Mouse (Mus musculus) heart, postnatal 25 days (tissue): ENCODE results near the gene Cd4. TPM values are rescaled to one million over a fixed set of nuclear protein-coding genes. Genes with fewer than 3 reads are reported as not detected.
"Not testable (repeated sequence)": the region's sequence is repeated elsewhere in the genome, so short reads cannot be mapped to it uniquely, and the experiment has no call there.

ENCODE experiments used
- DNase-seq: peaks from one replicate; pipeline ENCODE4 v3.0.0; 2022; ENCODE audit warnings: low spot score
- intact Hi-C: fragments of 180-260 bp; cut with DNase I; formaldehyde crosslinking; loops from one replicate; pipeline ENCODE4 v1.15.1; 2025
- total RNA-seq, 2 experiments: library from RNA; stranded (reverse); gene quantifications; 2 replicates each; pipeline ENCODE4 v1.2.3; 2021

The Cd4 gene
- total RNA-seq, 2 experiments from 2014 or later: 0.73 to 1.3 TPM

DNA sequence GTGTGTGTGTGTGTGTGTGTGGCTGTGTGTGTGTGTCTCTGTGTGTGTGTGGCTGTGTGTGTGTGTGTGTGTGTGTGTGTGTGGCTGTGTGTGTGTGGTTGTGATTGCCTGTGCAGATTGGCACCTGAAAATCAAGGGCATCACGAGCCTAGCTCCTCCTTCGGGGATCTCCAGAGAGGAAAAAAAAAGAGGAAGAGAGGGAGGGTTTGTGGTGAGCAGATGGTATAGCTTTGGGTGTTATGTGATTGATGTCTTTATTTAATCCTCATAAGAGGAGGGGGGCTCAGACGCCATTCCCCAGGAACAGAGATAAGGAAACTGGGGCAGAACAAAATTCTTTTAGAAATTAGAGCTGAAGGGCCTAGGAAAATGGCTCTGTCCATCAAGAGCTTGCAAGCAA is 10.3 kb upstream of the Cd4 start:
- intact Hi-C loops: no loop called here
- DNase-seq: no peak

DNA sequence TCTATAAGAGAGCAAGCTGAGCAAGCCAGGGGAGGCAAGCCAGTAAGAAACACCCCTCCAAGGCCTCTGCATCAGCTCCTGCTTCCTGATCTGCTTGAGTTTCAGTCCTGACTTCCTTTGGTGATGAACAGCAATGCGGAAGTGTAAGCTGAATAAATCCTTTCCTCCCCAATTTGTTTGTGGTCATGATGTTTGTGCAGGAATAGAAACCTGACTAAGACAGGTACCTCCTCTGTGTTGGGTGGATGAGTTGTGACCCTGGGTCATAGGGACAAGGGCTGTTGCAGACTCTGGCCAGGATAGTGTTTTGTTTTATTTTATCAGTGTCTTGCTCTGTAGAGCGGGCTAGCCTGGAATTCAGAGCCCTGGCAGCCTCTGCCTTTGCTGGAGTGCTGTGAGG is 6.1 kb upstream of the Cd4 start:
- intact Hi-C loops, DNase-seq: not testable (repeated sequence)

DNA sequence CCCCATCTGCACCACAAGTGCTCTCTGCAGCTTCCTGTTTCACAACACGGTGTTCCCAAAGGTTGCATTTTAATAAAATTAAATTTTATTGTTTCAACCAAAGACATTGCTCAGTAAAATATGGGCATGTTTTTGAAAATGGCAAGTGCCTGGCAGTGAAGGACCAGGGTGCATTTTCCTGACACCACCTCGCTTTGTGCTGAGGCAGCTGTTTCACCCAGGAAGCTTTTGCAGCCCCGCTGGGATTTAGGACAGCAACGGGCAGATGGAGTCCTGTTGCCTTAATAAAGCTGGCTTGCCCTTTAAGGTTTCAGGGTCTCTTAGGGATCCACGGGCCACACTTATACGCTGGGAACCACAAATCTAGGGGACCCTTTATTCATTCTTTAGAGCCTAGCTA is 3.0 kb upstream of the Cd4 start:
- intact Hi-C loops: no loop called here

GRCm38 (mm10) chr6:124888555-124889125 is 619 bp upstream of the Cd4 start:
- intact Hi-C loops: no loop called here

More for the DNA sequence above, 3.0 kb upstream of the Cd4 start:
- DNase-seq: no peak

DNA sequence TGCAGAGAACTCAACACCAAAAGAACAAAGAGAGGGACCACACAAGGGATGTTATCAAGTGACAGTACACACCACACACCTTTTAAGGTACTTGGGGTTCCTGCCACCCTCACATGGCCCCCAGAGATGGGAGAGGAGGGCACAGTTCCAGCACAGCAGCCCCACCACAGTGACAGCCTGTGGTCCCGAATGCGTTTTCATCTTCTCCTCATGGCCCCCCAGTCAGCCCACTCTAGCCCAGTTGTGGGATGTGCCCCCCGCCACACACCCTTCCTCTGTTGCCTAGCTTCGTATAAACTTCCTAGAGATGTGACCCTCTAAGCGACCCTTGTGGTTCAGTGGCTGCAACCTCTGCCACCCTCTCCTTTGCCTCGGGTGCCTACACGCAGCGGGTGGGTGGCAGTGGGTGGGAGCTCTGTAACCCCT is 2.1 kb downstream of the Cd4 start:
- intact Hi-C loops: no loop called here
- no peak for DNase-seq

More at GRCm38 (mm10) chr6:124888555-124889125, 619 bp upstream of the Cd4 start:
- no peak for DNase-seq

DNA sequence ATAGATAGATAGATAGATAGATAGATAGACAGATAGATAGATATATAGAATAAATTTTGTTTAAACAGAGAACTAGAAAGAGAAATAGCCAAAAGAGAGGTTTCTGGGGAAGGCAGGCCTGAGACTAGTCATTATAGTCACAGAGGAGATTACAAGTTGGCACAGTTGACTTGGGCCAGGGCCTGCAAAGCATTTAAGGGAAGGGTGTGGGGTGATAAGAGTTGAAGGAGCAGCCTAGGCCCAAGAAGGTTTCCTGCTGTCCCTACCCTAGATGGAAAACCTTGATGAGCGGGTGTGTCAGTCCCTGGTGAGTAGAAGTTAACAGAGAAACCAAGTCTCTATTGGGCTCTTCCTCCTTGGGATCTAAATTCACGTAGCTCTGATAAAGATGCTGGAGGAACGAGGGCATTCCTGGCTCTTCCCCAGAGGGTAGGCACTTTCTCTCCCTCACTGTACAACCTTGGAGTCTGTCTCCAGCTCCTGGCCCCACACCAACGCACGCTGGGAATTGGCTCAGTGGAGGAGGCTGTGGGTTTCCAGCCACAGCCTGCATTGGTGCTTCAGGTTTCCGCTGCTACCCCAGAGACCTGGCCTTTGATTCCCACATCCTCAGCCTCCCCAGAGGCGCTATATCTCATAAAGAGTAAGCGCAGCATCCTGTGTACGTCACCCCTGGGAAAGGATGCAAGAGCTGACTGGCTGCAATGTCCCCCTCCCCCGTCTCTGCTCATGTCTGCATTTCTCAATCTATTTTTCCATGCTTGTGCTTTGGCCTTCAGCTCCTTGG is 3.1 kb downstream of the Cd4 start:
- intact Hi-C loops: no loop called here
- no peak for DNase-seq

- DNase-seq: no peak
- intact Hi-C loops: no loop called here
Measured at GRCm38 (mm10) chr6:124883351-124883750, 4.7 kb downstream of the Cd4 start.

GRCm38 (mm10) chr6:124881821-124882220 is 6.2 kb downstream of the Cd4 start:
- DNase-seq: no peak
- intact Hi-C loops: no loop called here

GRCm38 (mm10) chr6:124879390-124879789 is 8.6 kb downstream of the Cd4 start:
- intact Hi-C loops: no loop called here

GRCm38 (mm10) chr6:124874348-124874747 is 13.7 kb downstream of the Cd4 start:
- intact Hi-C loops: no loop called here
- DNase-seq: no peak

More at GRCm38 (mm10) chr6:124879390-124879789, 8.6 kb downstream of the Cd4 start:
- DNase-seq: no peak

GRCm38 (mm10) chr6:124866560-124866959 is 21.5 kb downstream of the Cd4 start:
- intact Hi-C loops: no loop called here

GRCm38 (mm10) chr6:124865766-124866362 is 22.2 kb downstream of the Cd4 start:
- intact Hi-C loops: no loop called here
- no peak for DNase-seq

More at GRCm38 (mm10) chr6:124866560-124866959, 21.5 kb downstream of the Cd4 start:
- no peak for DNase-seq

GRCm38 (mm10) chr6:124863658-124864298 is 24.2 kb downstream of the Cd4 start, which contains the start of gene Gpr162:
Gpr162 (minus strand) TSS chr6:124863983.
- no peak for DNase-seq
- intact Hi-C loops: loop anchor here (2.0 kb wide), 1 partner anchor 39 kb away; no protein-coding TSS in a partner anchor

GRCm38 (mm10) chr6:124863125-124863657 is 24.8 kb downstream of the Cd4 start:
- intact Hi-C loops: loop anchor here (2.0 kb wide), 1 partner anchor 40 kb away; no protein-coding TSS in a partner anchor
- no peak for DNase-seq

GRCm38 (mm10) chr6:124862406-124863124 is 25.5 kb downstream of the Cd4 start:
- intact Hi-C loops: loop anchor here (2.0 kb wide), 1 partner anchor 40 kb away; no protein-coding TSS in a partner anchor
- DNase-seq: no peak

GRCm38 (mm10) chr6:124861802-124862201 is 26.2 kb downstream of the Cd4 start:
- intact Hi-C loops: loop anchor here (2.0 kb wide), 1 partner anchor 41 kb away; no protein-coding TSS in a partner anchor
- no peak for DNase-seq

- no peak for DNase-seq
- intact Hi-C loops: no loop called here
Measured at GRCm38 (mm10) chr6:124861266-124861665, 26.8 kb downstream of the Cd4 start.

DNA sequence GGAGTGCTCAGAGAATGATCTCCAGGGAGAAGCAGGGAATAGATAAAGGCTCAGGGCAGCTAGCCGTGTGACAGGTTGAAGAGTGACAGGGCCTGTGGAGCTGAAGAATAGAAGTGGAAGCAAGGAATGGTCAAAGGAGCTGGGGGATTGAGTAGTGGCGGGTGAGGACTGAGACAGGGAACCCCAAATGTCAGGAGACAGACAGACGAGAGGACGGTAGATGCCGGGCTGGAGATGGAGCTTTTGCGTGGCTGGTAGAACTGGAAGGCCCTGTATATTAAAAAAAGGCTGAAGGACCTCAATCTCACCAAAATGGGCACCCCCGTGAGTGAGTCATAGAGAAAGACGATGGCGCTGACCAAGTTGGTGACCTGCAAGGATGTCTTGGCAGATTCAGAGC is 27.5 kb downstream of the Cd4 start:
- intact Hi-C loops: no loop called here
- DNase-seq: no peak

DNA sequence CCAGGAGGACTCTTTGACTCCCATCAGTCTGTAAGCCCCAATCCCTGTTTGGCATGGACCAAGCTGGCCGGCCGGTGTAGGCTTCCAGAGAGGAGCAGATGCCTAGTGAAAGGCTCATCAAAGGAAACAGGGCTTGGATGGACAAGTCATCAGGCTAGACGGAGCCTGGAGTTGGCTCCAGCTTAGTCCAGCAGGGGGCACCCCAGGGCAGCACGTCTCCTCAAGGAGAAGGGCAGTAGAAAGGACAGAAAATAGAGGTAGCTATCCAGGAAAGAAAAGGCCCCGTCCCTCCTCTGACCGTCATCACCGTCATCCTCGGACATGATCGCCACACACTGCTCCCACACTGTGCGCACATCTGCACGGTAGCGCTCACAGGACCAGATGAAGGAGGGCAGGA is 28.3 kb downstream of the Cd4 start:
- DNase-seq: peak; percentile 64
- intact Hi-C loops: no loop called here
